Mouse (Mus musculus) limb, embryonic 14.5 days (tissue): ENCODE measurements around the gene Ankrd60. TPM values are rescaled to one million over a fixed set of nuclear protein-coding genes. Genes with fewer than 3 reads are reported as not detected.

ENCODE experiments used
- ATAC-seq: fragments of 200-750 bp; cut with Nextera tagmentation; 2 replicates; pipeline ENCODE4 v1.8.0; 2017; ENCODE audit warnings: low read depth, moderate number of reproducible peaks, moderate TSS enrichment; ENCODE audit not compliant: low FRiP score
- DNase-seq: peaks from one replicate; pipeline ENCODE4 v3.0.0-alpha.2; 2015; ENCODE audit warnings: low spot score
- H3K27ac ChIP-seq: fragments of 300-500 bp; sonication (generic); replicated peaks from 2 replicates; pipeline ENCODE4 v1.5.1; 2014; ENCODE audit warnings: low read depth, mild to moderate bottlenecking, low read length, moderate library complexity, mixed read lengths
- H3K27me3 ChIP-seq: fragments of 300-500 bp; sonication (generic); 2 replicates; pipeline ENCODE4 v1.6.1; 2014; ENCODE audit warnings: low read length, mixed read lengths; ENCODE audit not compliant: control insufficient read depth, insufficient read depth
- H3K36me3 ChIP-seq: fragments of 300-500 bp; sonication (generic); 2 replicates; pipeline ENCODE4 v1.6.1; 2014; ENCODE audit warnings: mild to moderate bottlenecking, low read length, moderate library complexity, mixed read lengths; ENCODE audit not compliant: control insufficient read depth, insufficient read depth
- H3K4me1 ChIP-seq: fragments of 300-500 bp; sonication (generic); 2 replicates; pipeline ENCODE4 v1.6.1; 2014; ENCODE audit warnings: antibody characterized with exemption, low read length, mixed read lengths; ENCODE audit not compliant: control insufficient read depth, insufficient read depth
- H3K4me2 ChIP-seq: fragments of 300-500 bp; sonication (generic); replicated peaks from 2 replicates; pipeline ENCODE4 v1.6.1; 2014; ENCODE audit warnings: low read depth, mild to moderate bottlenecking, low read length, moderate library complexity; ENCODE audit not compliant: severe bottlenecking
- H3K4me3 ChIP-seq: fragments of 300-500 bp; sonication (generic); replicated peaks from 2 replicates; pipeline ENCODE4 v1.5.1; 2014; ENCODE audit warnings: low read length
- H3K9ac ChIP-seq: fragments of 300-500 bp; sonication (generic); 2 replicates; pipeline ENCODE4 v1.6.1; 2014; ENCODE audit warnings: mild to moderate bottlenecking, low read depth, low read length, moderate library complexity; ENCODE audit not compliant: severe bottlenecking
- H3K9me3 ChIP-seq: fragments of 300-500 bp; sonication (generic); 2 replicates; pipeline ENCODE4 v1.6.1; 2016; ENCODE audit warnings: low read length; ENCODE audit not compliant: control insufficient read depth
- POLR2A ChIP-seq: fragments of 200-500 bp; IDR thresholded peaks from 2 replicates; pipeline ENCODE4 v1.8.0; 2012; ENCODE audit warnings: inconsistent platforms, mild to moderate bottlenecking, moderate library complexity, borderline replicate concordance; ENCODE audit not compliant: insufficient read depth, insufficient read length; ENCODE audit errors: extremely low read depth
- WGBS: fragments of 180-500 bp; shearing (Covaris S2); extraction: QIAGEN DNeasy Blood & Tissue Kit; methylation state at CpG from one replicate; pipeline ENCODE4 v1.1.7; 2014; 5-methylcytosine and 5-hydroxymethylcytosine counted together
- polyA plus RNA-seq, 2 experiments: library from polyadenylated mRNA; depleted of rRNA in 1 of 2; stranded (reverse) in 1 of 2; unstranded in 1 of 2; fragments of >200 nt; fragmentation: Nextera tagmentation in 1 of 2; extraction: Ambion mirVana in 1 of 2; gene quantifications; 2 replicates each; pipeline versions ENCODE4 v1.2.1 to v1.2.3; 2012 to 2014

Ankrd60 gene
- polyA plus RNA-seq, 2 experiments, result not detected

GRCm38 (mm10) chr2:173563336-173563735 lies 14.8 kb downstream of the Ankrd60 start:
- peak; percentile 42 for DNase-seq
- no peak overlapping the region for H3K9ac ChIP-seq
- no peak for ATAC-seq

DNA sequence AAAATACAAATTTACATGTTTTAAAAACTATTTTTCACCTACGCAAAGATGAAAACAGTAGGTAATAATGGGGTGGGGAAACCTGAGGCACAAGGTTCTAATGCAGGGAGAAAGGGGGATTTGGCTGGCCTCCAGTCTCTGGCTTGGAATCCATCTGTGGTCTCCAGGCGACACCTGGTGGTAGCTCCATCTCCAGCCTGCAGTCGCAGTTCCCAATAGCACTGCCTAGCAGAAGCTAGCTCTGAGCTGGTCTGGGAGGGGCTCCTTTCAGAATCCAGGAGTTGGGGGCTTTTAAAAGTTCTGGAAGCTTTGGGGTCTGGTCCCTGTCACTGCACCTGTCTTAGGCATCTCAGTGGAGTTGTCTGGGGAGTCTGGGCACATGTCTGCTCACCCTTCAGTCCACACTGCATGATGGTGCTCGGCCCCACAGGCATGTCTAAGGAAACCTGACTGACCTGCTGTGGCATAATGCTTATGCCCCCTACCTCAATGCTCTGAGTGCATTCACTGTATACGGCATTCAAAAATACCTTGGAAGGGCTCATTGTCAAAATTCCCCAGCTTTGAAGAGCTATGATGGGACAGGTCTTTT lies 16.2 kb downstream of the Ankrd60 start:
- DNase-seq (peak; percentile 79), ATAC-seq (0 out of 2 replicates have a peak, but pooled peaks have one; percentile 32)
- Histone ChIP-seq H3K9me3 (no peaks in the 10 kb centered on the region), H3K27me3 (no peaks in the 10 kb centered on the region), H3K4me2 (no peak overlapping the region), H3K4me1 (peaks cover 9% of the 10 kb centered on the region), H3K4me3 (no peak overlapping the region), H3K27ac (no peak overlapping the region), H3K9ac (no peak overlapping the region), H3K36me3 (no peaks in the 10 kb centered on the region)
- no peak for TF ChIP-seq POLR2A
- 44% methylated on average over 5 of the region's 5 CpGs for WGBS

More at GRCm38 (mm10) chr2:173563336-173563735, 14.8 kb downstream of the Ankrd60 start:
- H3K9me3 ChIP-seq, result no peaks in the 10 kb centered on the region
- H3K36me3 ChIP-seq, result no peaks in the 10 kb centered on the region
- H3K4me2 ChIP-seq, result no peak overlapping the region
- WGBS, result 67% methylated on average over 7 of the region's 7 CpGs
- no peak for TF ChIP-seq POLR2A
- H3K4me3 ChIP-seq, result no peak overlapping the region
- H3K4me1 ChIP-seq, result peaks cover 9% of the 10 kb centered on the region
- H3K27ac ChIP-seq, result no peak overlapping the region
- no peaks in the 10 kb centered on the region for H3K27me3 ChIP-seq

DNA sequence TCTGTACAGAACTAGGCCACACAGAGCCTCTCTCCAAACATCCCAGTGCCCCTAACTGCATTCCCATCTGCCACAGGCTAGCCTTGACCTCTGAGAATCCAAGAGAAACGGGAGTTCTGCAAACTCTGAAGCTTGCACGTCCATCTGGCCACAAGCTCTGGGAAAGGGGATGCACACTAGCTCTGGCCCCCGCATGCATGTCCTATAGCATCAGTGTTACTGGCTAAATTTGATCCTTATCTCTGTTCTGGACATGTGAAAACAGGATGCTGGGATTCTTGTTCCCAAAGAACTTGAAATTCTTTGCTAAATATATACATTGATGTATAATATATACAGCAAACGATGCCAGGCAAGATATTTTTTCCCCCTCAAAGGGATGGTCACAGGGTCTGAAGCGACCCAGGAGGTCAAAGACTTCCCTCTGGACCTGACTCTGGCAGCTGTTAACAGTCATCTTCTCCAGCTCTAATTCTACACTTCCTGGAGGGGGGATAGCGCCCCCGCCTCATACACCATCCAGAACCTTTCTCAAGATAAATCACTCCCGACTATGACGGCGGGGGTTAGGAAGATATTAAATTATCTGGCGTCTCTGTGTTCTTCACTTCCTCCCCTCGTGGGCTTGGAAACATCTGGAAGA lies 19.3 kb downstream of the Ankrd60 start:
- WGBS, result 62% methylated on average over 12 of the region's 12 CpGs
- Histone ChIP-seq H3K4me1 (peaks cover 3% of the 10 kb centered on the region; the same call in 1 of the 2 replicates), H3K9me3 (no peaks in the 10 kb centered on the region), H3K36me3 (no peaks in the 10 kb centered on the region), H3K9ac (no peak overlapping the region), H3K4me2 (no peak overlapping the region), H3K27ac (no peak overlapping the region), H3K4me3 (no peak overlapping the region), H3K27me3 (no peaks in the 10 kb centered on the region)
- no peak for ATAC-seq
- TF ChIP-seq POLR2A, result no peak
- DNase-seq, result no peak

DNA sequence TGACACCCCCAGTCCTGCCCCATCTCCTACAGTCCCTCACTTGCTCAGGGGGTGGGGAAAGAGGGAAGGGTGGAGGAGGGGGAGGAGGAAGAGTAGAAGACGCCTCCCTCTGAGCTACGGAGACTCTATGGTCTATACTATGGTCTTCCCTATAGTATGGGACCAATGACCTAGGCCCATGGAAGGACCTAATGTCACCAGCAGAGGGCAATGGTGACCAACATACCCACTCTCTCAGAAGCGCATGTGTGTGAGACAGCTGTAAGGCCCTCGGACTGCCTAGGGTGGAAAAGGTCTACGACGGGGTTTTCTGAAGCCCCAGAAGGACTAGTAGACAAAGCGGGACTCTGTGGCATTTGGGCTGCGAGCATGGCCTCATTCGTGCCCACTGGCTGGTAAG lies 24.3 kb downstream of the Ankrd60 start:
- DNase-seq (no peak), ATAC-seq (no peak)

GRCm38 (mm10) chr2:173550681-173551080 lies 27.5 kb downstream of the Ankrd60 start:
- 70% methylated on average over 6 of the region's 6 CpGs for WGBS
- DNase-seq, result no peak
- Histone ChIP-seq H3K27ac (no peak overlapping the region), H3K4me1 (peaks cover 4% of the 10 kb centered on the region; the same call in 1 of the 2 replicates), H3K4me2 (no peak overlapping the region), H3K4me3 (no peak overlapping the region), H3K27me3 (no peaks in the 10 kb centered on the region), H3K9me3 (no peaks in the 10 kb centered on the region), H3K9ac (no peak overlapping the region), H3K36me3 (no peaks in the 10 kb centered on the region)
- ATAC-seq, result no peak
- TF ChIP-seq POLR2A, result no peak

More for the DNA sequence above, 24.3 kb downstream of the Ankrd60 start:
- Histone ChIP-seq H3K9ac (no peak overlapping the region), H3K4me3 (no peak overlapping the region), H3K27me3 (no peaks in the 10 kb centered on the region), H3K4me1 (no peaks in the 10 kb centered on the region), H3K27ac (no peak overlapping the region), H3K36me3 (no peaks in the 10 kb centered on the region), H3K9me3 (no peaks in the 10 kb centered on the region), H3K4me2 (no peak overlapping the region)
- no peak for TF ChIP-seq POLR2A
- WGBS, result 34% methylated on average over 9 of the region's 9 CpGs
